Mouse (Mus musculus) midbrain, embryonic 12.5 days (tissue): ENCODE measurements around the gene Sorbs2. TPM values are rescaled to one million over a fixed set of nuclear protein-coding genes. Genes with fewer than 3 reads are reported as not detected.
A peak's percentile ranks its signal among the peaks of the same experiment; 100 is the strongest.

Source experiments
- ATAC-seq: fragments of 200-750 bp; cut with Nextera tagmentation; 2 replicates; pipeline ENCODE4 v1.8.0; 2017; ENCODE audit warnings: low read depth, moderate TSS enrichment, moderate library complexity; ENCODE audit not compliant: low FRiP score
- H3K27ac ChIP-seq: fragments of 300-500 bp; sonication (generic); replicated peaks from 2 replicates; pipeline ENCODE4 v1.5.1; 2016; ENCODE audit warnings: mild to moderate bottlenecking
- H3K27me3 ChIP-seq: fragments of 300-500 bp; sonication (generic); 2 replicates; pipeline ENCODE4 v1.6.1; 2016; ENCODE audit warnings: mild to moderate bottlenecking
- H3K36me3 ChIP-seq: fragments of 300-500 bp; sonication (generic); 2 replicates; pipeline ENCODE4 v1.6.1; 2016
- H3K4me1 ChIP-seq: fragments of 300-500 bp; sonication (generic); 2 replicates; pipeline ENCODE4 v1.6.1; 2016
- H3K4me2 ChIP-seq: fragments of 300-500 bp; sonication (generic); replicated peaks from 2 replicates; pipeline ENCODE4 v1.6.1; 2016; ENCODE audit warnings: mild to moderate bottlenecking, moderate library complexity
- H3K4me3 ChIP-seq: fragments of 300-500 bp; sonication (generic); 2 replicates; pipeline ENCODE4 v1.5.1; 2016; ENCODE audit warnings: mild to moderate bottlenecking
- H3K9ac ChIP-seq: fragments of 300-500 bp; sonication (generic); replicated peaks from 2 replicates; pipeline ENCODE4 v1.6.1; 2016; ENCODE audit warnings: mild to moderate bottlenecking, moderate library complexity
- H3K9me3 ChIP-seq: fragments of 300-500 bp; sonication (generic); 2 replicates; pipeline ENCODE4 v1.6.1; 2016; ENCODE audit warnings: mild to moderate bottlenecking
- WGBS: fragments of 180-500 bp; shearing (Covaris S2); methylation state at CpG from one replicate; pipeline ENCODE4 v1.1.7; 2016; 5-methylcytosine and 5-hydroxymethylcytosine counted together
- polyA plus RNA-seq: library from polyadenylated mRNA; unstranded; fragments of >200 nt; fragmentation: Nextera tagmentation; extraction: Ambion mirVana; gene quantifications from 2 replicates; pipeline ENCODE4 v1.2.1, GENCODE M21; 2016

The Sorbs2 gene
- polyA plus RNA-seq, 1 experiment from 2014 or later = 83.2 TPM

DNA sequence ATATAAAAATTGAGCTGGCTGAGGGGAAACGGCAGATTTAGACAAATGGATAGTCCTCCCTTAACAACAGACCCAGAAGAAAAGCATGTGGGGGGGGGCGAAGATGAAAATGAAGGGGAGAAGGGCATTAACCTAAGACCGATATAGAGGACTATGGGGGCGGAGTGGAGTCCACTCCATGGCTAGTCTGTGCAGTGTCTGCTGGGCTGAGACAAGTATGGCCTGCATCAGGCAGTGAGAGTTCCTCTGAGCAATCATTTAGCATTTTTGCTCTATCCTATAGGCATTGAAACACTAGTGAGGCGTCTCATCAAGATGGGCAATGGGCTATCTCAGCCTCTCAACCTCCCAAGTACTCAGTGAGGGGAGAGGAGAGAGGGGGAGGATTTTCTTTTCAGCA is 368.8 kb downstream of the Sorbs2 start:
- H3K27me3 ChIP-seq = peaks cover 11% of the 10 kb centered on the region; the same call in 1 of the 2 replicates
- H3K4me3 ChIP-seq = no peak overlapping the region
- H3K36me3 ChIP-seq = no peaks in the 10 kb centered on the region
- peaks cover 23% of the 10 kb centered on the region for H3K4me1 ChIP-seq
- 0 out of 2 replicates have a peak, but pooled peaks have one; percentile 23 for ATAC-seq
- H3K9me3 ChIP-seq = no peaks in the 10 kb centered on the region
- no peak overlapping the region; the same call in 1 of the 2 replicates for H3K27ac ChIP-seq
- no peak overlapping the region for H3K4me2 ChIP-seq
- no peak overlapping the region for H3K9ac ChIP-seq
- 57% methylated on average over 5 of the region's 5 CpGs for WGBS

Other genes starting within 250 kb of the Sorbs2 start
- gene F11, start 245.8 kb upstream of the Sorbs2 start, polyA plus RNA-seq = not detected in 2 replicates
- gene Klkb1, start 212.9 kb upstream of the Sorbs2 start, polyA plus RNA-seq = not detected in 2 replicates
- not detected in 2 replicates for gene Gm45753, start 199.3 kb upstream of the Sorbs2 start, polyA plus RNA-seq
- gene Cyp4v3, start 174.6 kb upstream of the Sorbs2 start, polyA plus RNA-seq = 1.8 and 2.0 TPM in 2 replicates
- gene Fam149a, start 125.5 kb upstream of the Sorbs2 start, polyA plus RNA-seq = 7.3 and 8.9 TPM in 2 replicates
- 1.1 and 1.2 TPM in 2 replicates for gene Tlr3, start 96.7 kb upstream of the Sorbs2 start, polyA plus RNA-seq